Comparison of ENCODE assay signal across 16 mouse cellular contexts in the genomic region with DNA sequence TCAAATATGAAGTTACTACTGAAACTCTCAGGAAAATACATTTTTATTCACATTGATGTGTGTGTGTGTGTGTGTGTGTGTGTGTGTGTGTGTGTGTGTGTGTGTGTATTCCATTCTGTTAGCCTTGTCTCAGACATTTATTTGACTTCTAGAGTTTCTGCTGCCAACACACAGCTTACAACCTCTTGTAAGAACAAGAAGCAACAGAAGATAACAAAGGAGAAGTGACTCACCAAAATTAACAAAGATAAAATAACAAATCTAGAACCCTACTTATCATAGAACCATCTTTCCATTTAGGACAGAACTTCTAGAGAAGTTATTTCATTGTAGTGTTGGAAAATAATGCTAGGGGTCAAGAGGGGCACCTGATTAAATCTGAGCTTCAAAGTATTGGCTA.
"Had no signal": no experiment of that assay in that cellular context is flagged by ENCODE, and none has a peak within 500 bp of the region (broad histone marks: within the 10 kb centered on the region; RNA-seq: fewer than 3 reads in every experiment).

No protein-coding gene starts in this region.

- H3K9ac ChIP-seq: neural tube, embryonic 13.5 days; neural tube, embryonic 15.5 days; stomach, embryonic 15.5 days had no signal

- H3K27ac ChIP-seq: neural tube, embryonic 13.5 days; neural tube, embryonic 15.5 days; stomach, embryonic 15.5 days; stomach, postnatal 0 days had no signal

- H3K27me3 ChIP-seq: neural tube, embryonic 13.5 days; neural tube, embryonic 15.5 days; stomach, embryonic 15.5 days had no signal

- DNase-seq: retina, postnatal 1 day; right cerebral cortex, adult 18-20 months; right cerebral cortex, postnatal 14 days; right cerebral cortex, postnatal 25 days; right cerebral cortex, postnatal 4 days; spleen, adult 18-20 months; thymus, adult 18-20 months; thymus, adult 2 months; thymus, postnatal 14 days; thymus, postnatal 25 days; thymus, postnatal 36 days; thymus, postnatal 4 days had no signal

- H3K36me3 ChIP-seq: neural tube, embryonic 13.5 days; neural tube, embryonic 15.5 days; stomach, embryonic 15.5 days had no signal

- H3K4me3 ChIP-seq: neural tube, embryonic 13.5 days; neural tube, embryonic 15.5 days; stomach, embryonic 15.5 days had no signal

- H3K4me1 ChIP-seq: neural tube, embryonic 13.5 days; neural tube, embryonic 15.5 days; stomach, embryonic 15.5 days had no signal

- H3K9me3 ChIP-seq: neural tube, embryonic 13.5 days; neural tube, embryonic 15.5 days; stomach, embryonic 15.5 days had no signal
